Mouse (Mus musculus) spleen, adult 2 months (tissue): ENCODE measurements around the gene Mgll. TPM values are rescaled to one million over a fixed set of nuclear protein-coding genes. Genes with fewer than 3 reads are reported as not detected.

ENCODE experiments used
- DNase-seq, 2 experiments: peaks; one replicate each; pipeline versions ENCODE4 v3.0.0 to v3.0.0-alpha.2; 2012 to 2021; ENCODE audit warnings: low spot score in 2 of 2, low read depth in 1 of 2
- H3K27ac ChIP-seq: fragments of 200-500 bp; 2 replicates; pipeline ENCODE4 v1.5.1; 2012; ENCODE audit warnings: low read length, inconsistent platforms; ENCODE audit not compliant: insufficient read depth
- H3K27me3 ChIP-seq: fragments of 200-500 bp; 2 replicates; pipeline ENCODE4 v1.6.1; 2012; ENCODE audit warnings: mild to moderate bottlenecking, moderate library complexity, low read length, inconsistent platforms; ENCODE audit not compliant: control insufficient read depth, insufficient read depth
- H3K36me3 ChIP-seq: fragments of 200-500 bp; 2 replicates; pipeline ENCODE4 v1.6.1; 2012; ENCODE audit warnings: mild to moderate bottlenecking, low read length, inconsistent platforms; ENCODE audit not compliant: control insufficient read depth, insufficient read depth
- H3K4me1 ChIP-seq: fragments of 200-500 bp; 2 replicates; pipeline ENCODE4 v1.6.1; 2011; ENCODE audit warnings: inconsistent platforms; ENCODE audit not compliant: control insufficient read depth, insufficient read depth, insufficient read length
- H3K4me3 ChIP-seq: fragments of 200-500 bp; 2 replicates; pipeline ENCODE4 v1.5.1; 2011; ENCODE audit warnings: mild to moderate bottlenecking, inconsistent platforms; ENCODE audit not compliant: insufficient read depth, insufficient read length; ENCODE audit errors: extremely low read depth
- CTCF ChIP-seq: fragments of 200-500 bp; IDR thresholded peaks from 2 replicates; pipeline ENCODE4 v1.5.1; 2011; ENCODE audit warnings: mild to moderate bottlenecking, inconsistent platforms; ENCODE audit not compliant: insufficient read depth, insufficient read length, insufficient replicate concordance; ENCODE audit errors: extremely low read depth
- POLR2A ChIP-seq: fragments of 200-500 bp; IDR thresholded peaks from 2 replicates; pipeline ENCODE4 v1.6.1; 2011; ENCODE audit warnings: low read depth, low read length, inconsistent platforms
- WGBS: fragments of 180-500 bp; shearing (Covaris S2); methylation state at CpG from one replicate; pipeline ENCODE4 v1.1.7; 2018; 5-methylcytosine and 5-hydroxymethylcytosine counted together
- polyA plus RNA-seq: library from polyadenylated mRNA; depleted of rRNA; stranded (reverse); fragments of >200 nt; gene quantifications from 2 replicates; pipeline ENCODE4 v1.2.3, GENCODE M21; 2012

The Mgll gene
- polyA plus RNA-seq, 1 experiment = 43.1 TPM

- no peaks in the 10 kb centered on the region for H3K36me3 ChIP-seq
- peaks cover 6% of the 10 kb centered on the region; the same call in 1 of the 2 replicates for H3K4me1 ChIP-seq
- TF ChIP-seq POLR2A = no peak
- no peak for TF ChIP-seq CTCF
- no peak overlapping the region for H3K4me3 ChIP-seq
- 86% methylated on average over 17 of the region's 17 CpGs for WGBS
- no peaks in the 10 kb centered on the region for H3K27me3 ChIP-seq
- H3K27ac ChIP-seq = no peak overlapping the region
- no peak for DNase-seq
Measured at GRCm38 (mm10) chr6:88760935-88761635, 36.9 kb downstream of the Mgll start.

DNA sequence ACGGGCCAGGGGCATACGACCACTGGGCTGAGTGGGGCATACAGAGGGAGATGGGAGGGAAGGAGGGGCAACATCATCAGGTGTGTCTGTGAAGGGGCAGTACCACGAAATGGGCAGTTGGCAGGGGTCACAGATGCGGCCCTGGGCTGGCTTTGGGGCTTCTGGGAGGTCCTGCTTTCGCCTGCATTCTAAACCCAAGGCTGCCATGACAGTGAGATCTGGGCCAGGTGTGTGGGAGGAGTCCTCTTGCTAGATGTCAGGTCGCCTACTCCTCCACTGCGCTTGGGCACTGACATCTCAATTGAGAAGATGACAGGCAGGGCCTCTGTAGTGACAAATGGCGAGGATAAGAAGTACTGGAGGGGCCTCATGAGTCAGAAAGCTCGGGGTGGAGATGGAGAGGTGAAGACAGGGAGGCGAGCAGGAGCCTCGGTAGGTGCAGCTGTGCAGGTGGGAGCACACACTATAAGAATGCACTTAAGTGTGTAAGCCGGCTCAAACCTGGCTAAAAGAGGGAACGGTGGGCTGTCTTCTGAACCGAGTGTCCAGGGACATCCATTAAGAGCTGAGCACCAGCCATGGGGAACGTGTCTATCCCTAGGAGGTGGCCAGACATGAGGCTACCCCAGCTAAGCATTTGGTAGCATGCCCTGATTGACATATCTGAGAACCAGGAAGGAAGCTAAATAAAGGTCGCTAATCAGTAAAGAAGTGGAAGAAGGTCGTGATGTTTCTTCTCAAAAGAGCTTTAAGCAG is 37.6 kb downstream of the Mgll start:
- Histone ChIP-seq H3K27me3 (no peaks in the 10 kb centered on the region), H3K4me3 (no peak overlapping the region), H3K4me1 (peaks cover 2% of the 10 kb centered on the region; the same call in 1 of the 2 replicates), H3K36me3 (no peaks in the 10 kb centered on the region), H3K27ac (no peak overlapping the region)
- TF ChIP-seq CTCF (no peak), POLR2A (no peak)
- 82% methylated on average over 17 of the region's 17 CpGs for WGBS
- no peak for DNase-seq

GRCm38 (mm10) chr6:88762440-88763196 is 38.4 kb downstream of the Mgll start:
- no peak for TF ChIP-seq POLR2A
- TF ChIP-seq CTCF = no peak
- DNase-seq = no peak

GRCm38 (mm10) chr6:88763518-88764077 is 39.4 kb downstream of the Mgll start:
- Histone ChIP-seq H3K36me3 (no peaks in the 10 kb centered on the region), H3K4me1 (no peaks in the 10 kb centered on the region), H3K27ac (no peak overlapping the region), H3K4me3 (no peak overlapping the region), H3K27me3 (no peaks in the 10 kb centered on the region)
- no peak for DNase-seq
- 100% methylated on average over 3 of the region's 3 CpGs for WGBS
- no peak for TF ChIP-seq CTCF

More at GRCm38 (mm10) chr6:88762440-88763196, 38.4 kb downstream of the Mgll start:
- no peaks in the 10 kb centered on the region for H3K36me3 ChIP-seq
- H3K4me3 ChIP-seq = no peak overlapping the region
- no peaks in the 10 kb centered on the region for H3K27me3 ChIP-seq
- 84% methylated on average over 13 of the region's 13 CpGs for WGBS
- H3K27ac ChIP-seq = no peak overlapping the region
- H3K4me1 ChIP-seq = peaks cover 2% of the 10 kb centered on the region; the same call in 1 of the 2 replicates

DNA sequence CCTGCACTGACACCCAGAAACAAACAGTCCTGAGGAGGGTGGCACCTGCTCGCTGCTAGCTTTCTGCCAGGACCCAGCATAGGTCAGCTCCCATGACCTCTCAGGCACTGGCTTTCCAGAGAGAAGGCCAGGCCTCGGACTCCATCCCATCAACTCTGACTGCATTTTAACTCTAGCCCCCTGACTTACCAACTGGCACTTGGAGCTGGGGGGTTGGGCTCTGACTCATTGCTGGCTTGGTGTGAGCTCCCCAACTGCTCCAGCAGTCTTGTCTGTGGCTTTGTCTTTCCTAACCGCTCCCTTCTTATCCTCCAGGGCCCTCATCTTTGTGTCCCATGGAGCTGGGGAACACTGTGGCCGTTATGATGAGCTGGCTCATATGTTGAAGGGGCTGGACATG is 40.1 kb downstream of the Mgll start:
- H3K27me3 ChIP-seq = no peaks in the 10 kb centered on the region
- no peaks in the 10 kb centered on the region for H3K36me3 ChIP-seq
- 80% methylated on average over 4 of the region's 4 CpGs for WGBS
- TF ChIP-seq POLR2A (no peak), CTCF (no peak)
- DNase-seq = no peak
- no peaks in the 10 kb centered on the region for H3K4me1 ChIP-seq
- H3K4me3 ChIP-seq = no peak overlapping the region
- H3K27ac ChIP-seq = no peak overlapping the region

DNA sequence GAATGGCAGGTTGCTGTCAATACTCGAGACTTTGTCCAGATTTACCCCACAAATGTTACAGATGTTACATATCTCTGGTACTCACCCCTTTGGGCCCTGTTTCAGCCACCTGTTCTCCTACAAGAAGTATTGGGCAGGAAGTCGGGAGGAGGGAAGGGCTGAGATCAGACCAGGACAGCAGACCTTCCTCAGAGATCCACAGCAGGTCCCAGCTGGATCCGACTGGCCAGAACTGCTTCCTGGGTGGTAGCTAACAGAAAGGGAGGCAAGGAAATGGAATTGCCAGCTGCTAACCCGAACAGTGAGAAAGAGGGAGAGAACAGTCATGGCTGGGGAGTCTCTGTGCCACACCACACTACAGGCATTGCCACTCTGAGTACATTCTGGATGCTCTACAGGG is 43.5 kb downstream of the Mgll start:
- Histone ChIP-seq H3K36me3 (no peaks in the 10 kb centered on the region), H3K27me3 (no peaks in the 10 kb centered on the region), H3K4me1 (peaks cover 8% of the 10 kb centered on the region), H3K27ac (no peak overlapping the region), H3K4me3 (no peak overlapping the region)
- DNase-seq = no peak
- 76% methylated on average over 4 of the region's 4 CpGs for WGBS
- no peak for TF ChIP-seq POLR2A
- TF ChIP-seq CTCF = no peak
